Mouse (Mus musculus): Measurements from ENCODE around the gene Gm21719. TPM values are rescaled to one million over a fixed set of nuclear protein-coding genes. Genes with fewer than 3 reads are reported as not detected.

Gene Gm21719
- polyA plus RNA-seq (2017; shearing (Covaris generic)), result not detected

DNA sequence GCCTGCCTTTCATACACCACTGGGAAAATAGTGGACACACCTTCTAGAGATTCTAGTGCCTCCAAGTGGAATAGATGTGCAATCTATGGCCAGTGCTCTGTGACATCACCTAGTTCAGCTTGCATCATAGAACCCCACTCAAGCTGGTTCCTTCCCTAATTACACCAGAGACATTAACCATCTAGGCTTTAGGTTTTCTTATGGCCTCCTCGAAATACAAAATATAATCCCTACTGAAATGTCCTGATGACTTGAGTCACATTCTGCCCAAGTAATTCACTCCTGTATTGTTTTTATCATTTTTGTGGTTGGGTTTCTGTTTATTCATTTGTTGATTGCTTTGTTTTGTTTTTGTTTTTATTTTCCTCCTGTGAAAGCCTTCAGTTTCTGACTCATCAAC lies at the start of gene Gm21719:
Gm21719 (minus strand) TSS at position 101 of the 400 bp plus-strand sequence.

Other genes starting within 250 kb of the Gm21719 start
- gene Gm28919, start 99.3 kb downstream of the Gm21719 start, polyA plus RNA-seq (2017; shearing (Covaris generic)), result not detected
- not detected for gene Gm20830, start 235.4 kb upstream of the Gm21719 start, polyA plus RNA-seq (2017; shearing (Covaris generic))